Mouse (Mus musculus) c-Kit-negative CD71-positive TER-119-positive erythroid progenitor cells, embryonic 14.5 days (primary cell): ENCODE measurements at regions not wholly inside any gene's neighbourhood (a gene's known extent, or its start where the extent isn't known, plus 50 kb on each side); places are given as distances from the start of the nearest gene placed in this dataset.

Experiments used
- DNase-seq: peaks from one replicate; pipeline ENCODE4 v3.0.0-alpha.2; 2013; ENCODE audit warnings: low read depth, low spot score

- no peak for DNase-seq
Measured at GRCm38 (mm10) chr13:101433162-101433561, 334.9 kb downstream of the Pik3r1 start.

DNA sequence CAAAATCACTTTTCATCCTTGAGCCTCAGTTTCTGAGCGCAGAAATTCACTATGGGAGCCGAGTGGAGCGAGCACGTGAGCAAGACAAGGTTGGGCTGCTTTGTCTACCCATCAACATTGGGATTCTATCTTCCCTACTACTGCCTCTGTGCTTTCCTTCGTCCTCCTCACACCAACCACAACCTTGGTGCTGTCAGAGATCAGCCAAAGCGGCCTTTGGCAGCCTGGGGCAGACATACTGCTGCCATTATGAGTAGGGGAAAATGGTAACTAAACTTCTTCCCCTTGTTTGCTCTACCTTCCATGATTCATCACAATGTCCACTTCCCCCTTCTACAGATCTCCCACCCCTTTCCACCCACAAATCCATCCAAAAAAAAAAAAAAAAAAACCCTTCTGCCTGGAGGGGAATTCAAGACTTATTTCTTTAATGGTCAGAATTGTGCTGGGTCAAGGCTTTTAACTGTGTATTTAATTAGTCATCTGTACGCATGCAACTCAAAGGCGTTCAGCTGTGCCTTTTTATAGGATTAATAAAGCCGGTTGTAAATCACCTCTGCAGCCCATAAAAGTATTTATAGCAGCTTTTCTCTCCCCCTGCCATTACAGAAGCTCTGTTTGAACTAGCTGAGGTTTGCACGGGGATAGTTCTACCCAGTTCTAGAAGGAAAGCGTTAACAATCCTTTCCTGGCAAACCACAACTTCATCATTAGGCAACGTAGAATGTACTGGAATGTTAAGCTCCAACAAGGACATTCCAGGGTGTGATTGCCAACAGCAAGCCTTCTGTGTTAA is 340.4 kb downstream of the Pik3r1 start:
- DNase-seq, result no peak

DNA sequence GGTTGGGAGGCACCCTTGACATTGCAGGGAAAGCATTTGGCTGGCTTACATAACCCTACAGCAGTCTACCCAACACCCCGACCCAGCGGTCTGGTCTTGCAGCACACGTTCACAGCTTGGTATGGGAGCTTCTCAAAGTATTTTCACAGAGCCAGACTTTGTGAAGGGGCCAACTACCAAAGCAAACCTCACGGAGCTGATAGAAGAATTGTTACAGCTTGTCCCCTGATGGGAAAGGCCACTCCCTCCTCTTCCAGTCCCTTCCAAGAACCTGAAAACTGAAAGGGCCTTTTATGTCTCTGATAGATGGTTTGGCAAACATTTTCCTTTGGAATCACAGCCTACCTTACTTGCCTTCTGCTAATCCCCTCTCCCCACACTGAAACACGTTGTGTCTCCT is 341.6 kb downstream of the Pik3r1 start:
- no peak for DNase-seq

DNA sequence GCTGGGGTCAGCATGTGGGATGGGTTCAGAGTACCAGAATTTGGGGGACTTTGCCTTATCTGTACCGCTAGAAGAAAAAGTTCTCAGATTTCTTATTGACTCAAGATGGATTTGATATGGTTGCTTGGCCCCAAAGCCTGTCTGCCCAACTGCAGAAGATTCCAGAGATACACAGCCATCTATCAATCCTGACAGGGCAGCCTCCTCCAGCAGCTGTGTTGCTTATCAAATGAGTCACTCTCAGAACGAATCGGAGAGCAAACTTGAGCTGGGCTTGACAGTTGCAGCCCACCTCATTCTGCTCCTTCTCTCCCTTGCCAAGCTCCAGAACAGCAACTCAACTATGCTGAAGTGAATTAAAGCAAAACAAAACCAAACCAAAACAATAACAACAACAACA is 345.9 kb downstream of the Pik3r1 start:
- DNase-seq, result no peak

GRCm38 (mm10) chr13:101419457-101420025 is 348.5 kb downstream of the Pik3r1 start:
- no peak for DNase-seq

DNA sequence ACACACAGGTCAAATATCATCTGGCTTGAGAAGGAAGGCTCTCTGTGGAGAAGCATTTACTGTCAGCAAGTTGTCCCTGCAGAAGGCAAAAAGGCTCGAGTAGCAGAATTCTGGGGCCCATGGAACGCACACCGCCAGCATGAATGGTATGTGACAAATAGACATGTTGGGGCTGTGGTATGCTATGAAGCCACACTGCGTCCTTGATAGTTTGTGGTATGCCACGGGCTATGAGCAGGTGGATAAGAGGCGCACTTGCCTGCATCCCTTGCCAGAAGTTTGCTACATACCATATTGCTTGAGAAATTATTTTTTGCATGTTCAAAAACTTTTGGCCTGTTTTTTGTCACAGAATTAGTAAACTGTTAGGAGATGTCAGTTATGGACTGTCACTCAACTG is 349.7 kb downstream of the Pik3r1 start:
- no peak for DNase-seq

- DNase-seq, result no peak
Measured at GRCm38 (mm10) chr13:101408885-101409284, 359.1 kb downstream of the Pik3r1 start.

DNA sequence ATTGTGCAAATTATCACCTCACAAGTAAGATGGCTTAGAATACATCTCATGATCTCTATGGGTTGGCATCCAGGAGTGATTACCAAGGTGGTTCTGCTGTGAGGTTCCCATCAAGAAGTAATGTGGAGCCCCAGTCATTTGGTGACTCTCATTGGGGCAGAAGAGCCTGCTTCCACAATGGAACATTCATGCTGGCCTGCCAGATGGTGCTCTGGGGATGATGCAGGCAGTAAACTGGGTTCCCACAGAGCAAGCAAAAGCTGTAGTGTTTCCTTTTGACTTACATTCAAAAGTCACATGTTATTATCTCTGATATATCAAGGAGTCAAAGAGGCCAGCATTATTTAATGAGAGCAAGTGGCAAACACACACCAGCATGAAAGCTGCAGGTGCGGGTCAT is 360.4 kb downstream of the Pik3r1 start:
- DNase-seq, result no peak

DNA sequence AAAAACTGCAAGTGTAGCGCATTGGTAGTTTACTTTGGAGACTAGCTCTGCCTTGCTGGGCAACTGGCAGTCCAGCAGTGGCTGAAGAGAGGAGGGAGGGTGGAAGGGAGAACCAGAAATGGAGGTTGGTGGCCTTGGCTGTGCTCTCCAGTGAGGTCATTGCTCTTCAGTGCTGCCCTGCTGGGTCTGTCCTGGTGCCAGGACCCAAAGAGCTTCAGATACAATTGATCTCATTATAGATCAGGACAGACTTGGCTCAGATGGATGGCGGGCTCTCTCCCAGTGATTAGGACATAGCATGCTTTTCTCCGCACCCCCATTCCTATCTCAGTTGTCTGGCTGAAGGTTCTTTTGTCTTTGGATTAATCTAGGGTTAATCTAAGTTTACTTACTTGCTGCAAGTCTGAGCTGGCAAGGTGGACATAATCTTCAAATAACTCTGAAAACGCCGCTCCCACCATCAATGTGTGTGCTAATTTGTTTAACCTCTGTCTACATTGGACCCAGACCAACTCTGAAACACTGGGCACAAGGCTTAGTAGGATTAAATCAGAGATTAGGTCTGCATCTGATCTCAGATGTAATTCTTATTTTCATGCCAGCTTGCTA is 394.3 kb downstream of the Pik3r1 start:
- DNase-seq, result no peak

DNA sequence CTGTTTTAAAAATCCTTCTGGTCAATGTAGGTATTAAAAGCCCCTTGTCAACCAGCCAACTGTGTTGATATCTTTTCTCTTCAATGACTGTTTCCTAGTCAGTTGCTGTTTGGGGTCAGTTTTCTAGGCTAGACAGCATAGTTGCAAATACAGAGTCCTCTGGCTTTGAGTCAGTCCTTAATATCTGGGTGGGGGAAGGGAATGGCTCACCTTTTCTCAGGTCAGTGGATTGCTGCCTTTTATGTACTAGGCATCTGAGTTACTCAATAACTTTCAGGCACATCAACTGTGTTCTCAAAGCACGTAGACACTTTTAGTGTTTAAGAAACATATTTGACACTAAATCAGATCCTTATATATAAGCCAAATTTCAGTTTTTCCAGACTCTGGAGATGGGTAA is 396.1 kb downstream of the Pik3r1 start:
- no peak for DNase-seq

DNA sequence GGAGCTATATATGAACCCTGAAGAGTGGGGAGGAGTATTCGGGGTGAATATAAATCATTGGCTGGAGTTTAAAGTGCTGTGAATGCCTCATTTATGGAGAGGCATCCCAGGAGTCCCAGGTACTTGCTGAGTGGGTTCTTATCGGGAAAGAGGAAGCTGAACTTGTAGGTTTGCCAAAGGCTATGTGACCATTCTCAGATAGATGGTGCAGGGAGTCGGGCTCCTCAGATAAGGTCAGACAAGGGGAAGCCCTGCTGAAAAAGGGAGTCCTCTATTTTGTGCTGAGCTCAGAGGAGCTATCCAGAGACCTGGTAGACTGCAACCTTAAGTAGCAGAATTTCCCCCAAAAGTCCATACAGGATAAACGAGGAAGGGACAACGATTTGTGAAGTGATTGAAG is 399.8 kb downstream of the Pik3r1 start:
- no peak for DNase-seq

GRCm38 (mm10) chr13:101355363-101355762 is 412.7 kb downstream of the Pik3r1 start:
- no peak for DNase-seq

- no peak for DNase-seq
Measured at GRCm38 (mm10) chr13:101351123-101351522, 416.9 kb downstream of the Pik3r1 start.

DNA sequence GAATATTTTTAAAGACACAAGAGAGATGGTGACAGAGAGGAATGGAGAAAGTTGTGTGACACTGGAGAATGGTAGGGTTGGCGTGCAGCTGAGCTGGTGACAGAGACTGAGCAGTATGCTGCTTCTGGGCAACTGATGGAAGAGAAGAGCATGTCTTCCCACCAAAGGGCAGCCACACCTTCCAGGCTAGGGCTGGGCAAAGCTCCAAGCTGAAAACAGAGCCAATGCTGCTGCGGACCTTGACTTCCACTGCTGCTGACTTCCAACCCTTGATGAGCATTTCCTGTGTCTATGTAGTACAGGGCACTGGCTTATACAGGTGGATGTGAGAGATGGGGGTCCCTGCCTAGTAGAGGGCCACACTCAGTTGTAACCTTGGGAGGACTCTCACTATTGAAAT is 418.7 kb downstream of the Pik3r1 start:
- DNase-seq, result no peak

DNA sequence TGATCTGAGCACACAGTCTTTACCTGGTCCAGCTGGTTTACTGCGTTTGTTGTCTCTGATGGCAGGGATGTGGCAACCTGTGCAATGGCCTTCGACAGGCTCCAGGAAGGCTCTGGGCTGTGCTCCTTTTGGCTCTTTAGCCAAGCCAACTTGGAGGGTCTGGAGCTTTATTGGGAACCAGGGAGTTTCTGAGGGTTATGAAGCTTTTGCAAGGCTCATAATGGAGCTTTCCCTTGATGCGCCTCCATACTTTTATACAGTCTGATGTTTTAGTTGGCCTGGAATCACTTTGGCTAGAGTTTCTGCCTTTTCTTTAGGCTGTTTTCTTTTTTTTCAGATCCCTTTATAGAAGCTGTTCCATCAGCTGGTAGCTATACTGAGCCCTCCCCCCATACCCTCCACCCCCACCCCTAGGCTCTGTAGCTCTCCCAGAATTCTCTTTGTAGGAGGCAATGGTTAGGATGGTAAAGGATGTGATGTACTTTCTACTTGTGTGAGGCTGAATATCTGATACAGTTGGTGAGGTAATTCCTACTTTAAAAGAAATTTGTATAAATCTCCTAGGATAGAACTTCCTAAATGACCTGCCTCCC is 429.6 kb downstream of the Pik3r1 start:
- DNase-seq, result no peak

DNA sequence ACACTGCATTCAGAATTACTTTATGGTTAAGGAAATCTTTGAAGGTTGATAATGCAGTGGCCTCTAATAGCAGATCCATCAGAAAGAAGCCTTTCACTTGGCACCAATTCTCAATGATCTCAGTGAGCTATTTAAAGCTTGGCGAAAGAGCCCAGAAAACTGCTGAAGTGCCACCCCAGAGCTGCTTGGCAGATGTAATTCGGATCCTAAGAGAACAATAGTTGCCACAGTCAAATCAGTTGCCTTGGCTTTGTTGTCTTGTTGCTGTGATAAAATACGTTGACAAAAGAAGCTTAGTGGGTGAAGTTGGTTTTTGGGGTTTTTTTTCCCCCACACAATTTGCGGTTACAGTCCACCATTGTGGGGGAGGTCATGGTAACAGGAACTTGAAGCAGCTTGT is 449.4 kb downstream of the Pik3r1 start:
- DNase-seq, result no peak

DNA sequence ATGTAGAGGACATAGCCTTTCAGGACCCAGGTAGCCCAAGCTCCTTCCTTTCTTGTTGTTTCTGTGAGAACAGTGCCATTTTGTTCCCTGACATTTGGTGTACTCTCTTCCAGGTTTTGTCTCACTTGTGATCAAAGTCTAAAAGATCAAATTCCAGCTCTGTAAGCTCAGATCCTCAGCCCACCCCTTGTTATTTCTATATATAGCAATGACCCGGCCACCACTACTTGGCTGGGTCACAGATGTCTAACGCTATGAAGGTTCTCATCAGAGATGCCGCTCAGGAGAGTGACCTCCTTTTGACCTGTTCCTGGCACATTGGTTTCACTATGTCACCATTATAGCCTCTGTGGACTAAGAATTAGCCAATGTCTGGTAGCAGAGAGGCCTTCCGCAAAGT is 451.7 kb downstream of the Pik3r1 start:
- DNase-seq, result no peak

DNA sequence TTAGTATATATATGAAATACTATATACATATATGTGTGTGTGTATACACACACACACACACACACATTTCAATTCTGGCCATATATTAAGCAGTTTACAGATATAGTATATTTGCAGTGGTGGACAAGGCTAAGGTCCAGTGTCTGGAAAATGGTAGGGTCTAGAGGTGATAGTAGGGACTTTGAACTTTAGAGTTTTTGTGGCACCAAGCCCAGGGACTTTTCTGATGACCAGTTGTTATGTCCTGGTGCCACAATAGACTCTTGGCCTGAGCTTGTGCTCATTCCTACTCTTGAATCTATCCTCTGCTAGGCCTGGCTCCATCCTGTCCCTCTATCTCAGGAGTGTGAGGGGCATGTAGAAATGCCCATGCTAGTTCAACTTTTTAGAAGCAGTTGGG is 454.0 kb downstream of the Pik3r1 start:
- no peak for DNase-seq

DNA sequence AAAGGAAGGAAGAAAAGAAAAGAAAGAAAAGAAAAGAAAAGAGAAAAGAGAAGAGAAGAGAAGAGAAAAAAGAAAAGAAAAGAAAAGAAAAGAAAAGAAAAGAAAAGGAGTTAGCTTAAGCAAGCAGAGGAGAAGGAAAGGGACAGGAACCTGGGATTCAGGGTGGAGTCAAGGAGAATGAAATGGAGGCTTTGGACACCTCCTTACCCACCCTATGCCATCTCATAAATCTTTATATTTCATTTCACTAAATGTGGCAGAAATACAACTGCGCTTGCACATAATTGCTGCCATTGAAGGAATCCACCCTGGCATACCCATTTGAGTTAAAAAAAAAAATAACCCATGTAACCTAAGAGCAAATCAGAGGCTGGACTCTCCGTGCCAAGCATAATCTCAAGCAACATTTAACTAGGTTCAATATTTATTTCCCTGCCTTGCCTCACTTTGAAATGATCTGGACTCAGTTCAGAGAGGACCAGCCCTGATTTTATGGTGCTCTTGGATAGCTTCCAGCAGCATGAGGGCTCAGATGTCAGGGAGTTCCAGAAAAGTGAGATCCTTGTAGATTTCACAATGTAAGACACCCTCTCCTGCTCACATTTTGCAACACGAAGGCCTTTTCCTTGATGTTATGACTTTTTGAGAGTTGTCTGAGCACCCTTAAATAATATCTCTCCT is 456.2 kb downstream of the Pik3r1 start:
- DNase-seq, result no peak

GRCm38 (mm10) chr13:101308724-101309123 is 459.3 kb downstream of the Pik3r1 start:
- DNase-seq, result no peak

DNA sequence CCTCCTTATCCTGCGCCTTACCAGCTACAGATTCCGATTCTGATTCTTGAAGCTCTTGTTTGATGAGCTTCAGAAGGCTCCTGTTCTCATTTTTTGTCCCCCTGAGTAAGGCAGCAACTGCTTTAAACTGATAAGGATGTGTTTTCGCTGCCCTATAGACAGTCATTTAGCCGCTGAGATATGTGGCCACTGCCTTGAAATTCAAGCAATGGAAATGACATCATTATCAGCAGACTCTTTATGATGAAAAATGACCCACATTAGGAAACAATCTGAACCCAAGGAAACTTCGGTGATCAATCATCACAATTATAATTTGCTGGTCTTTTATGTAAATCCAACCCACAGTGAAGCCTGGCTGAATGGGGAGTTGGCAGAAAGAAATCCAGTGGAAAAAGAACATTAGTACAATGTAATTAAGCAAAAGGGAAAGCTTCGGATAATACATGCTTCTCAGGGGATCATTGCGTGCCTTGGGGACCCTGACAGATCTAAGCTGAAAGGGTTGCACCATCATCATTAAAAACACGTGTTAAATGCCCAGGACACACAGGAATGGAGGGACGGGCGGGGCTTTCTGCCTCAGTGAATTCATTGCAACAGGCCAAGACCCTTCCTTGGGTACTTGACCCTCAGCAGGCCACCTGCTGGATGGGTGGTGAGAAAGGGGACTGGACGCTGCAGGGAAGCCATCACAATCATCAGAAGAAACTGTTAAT is 462.2 kb downstream of the Pik3r1 start:
- DNase-seq, result no peak

- no peak for DNase-seq
Measured at GRCm38 (mm10) chr13:101305063-101305462, 463.0 kb downstream of the Pik3r1 start.
